Mouse (Mus musculus): ENCODE measurements around the gene Olfr16. TPM values are rescaled to one million over a fixed set of nuclear protein-coding genes. Genes with fewer than 3 reads are reported as not detected.

Gene Olfr16
- not detected in 2 replicates for polyA plus RNA-seq (2016; fragmentation: Nextera tagmentation; extraction: Ambion mirVana)

DNA sequence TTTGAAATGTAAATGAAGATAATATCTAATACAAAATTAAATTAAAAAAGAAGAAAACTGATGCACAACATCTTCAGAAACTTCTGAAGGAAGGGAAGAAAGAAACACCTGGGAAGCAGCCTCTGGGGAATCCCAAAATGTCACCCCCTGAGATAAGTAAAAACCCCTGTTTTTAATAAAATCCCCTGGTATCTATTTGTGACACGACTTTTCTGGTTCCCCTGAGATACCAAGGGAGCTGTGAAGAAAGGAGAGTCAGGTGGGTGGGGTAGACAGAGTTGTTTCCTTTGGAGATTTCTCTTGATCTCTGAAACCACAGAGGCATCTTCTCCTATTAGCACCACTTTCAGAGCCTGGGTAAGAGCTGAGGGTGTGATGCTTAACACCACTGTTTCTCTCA, at the start of gene Olfr16:
Olfr16 (plus strand) TSS at position 250 of the 400 bp plus-strand sequence.
- Histone ChIP-seq H3K4me3 (no peak within 1 kb of the TSS), H3K4me1 (no peaks in the 10 kb centered on the region), H3K27me3 (no peaks in the 10 kb centered on the region), H3K9ac (no peak within 1 kb of the TSS), H3K36me3 (no peaks in the 10 kb centered on the region), H3K4me2 (replicated peaks) (no peak within 1 kb of the TSS), H3K9me3 (replicated peaks) (no peaks in the 10 kb centered on the region), H3K27ac (no peak within 1 kb of the TSS)
- no peak for ATAC-seq (ENCODE audit: low FRiP score)
- 74% methylated on average over 1 of the region's 1 CpGs for WGBS

DNA sequence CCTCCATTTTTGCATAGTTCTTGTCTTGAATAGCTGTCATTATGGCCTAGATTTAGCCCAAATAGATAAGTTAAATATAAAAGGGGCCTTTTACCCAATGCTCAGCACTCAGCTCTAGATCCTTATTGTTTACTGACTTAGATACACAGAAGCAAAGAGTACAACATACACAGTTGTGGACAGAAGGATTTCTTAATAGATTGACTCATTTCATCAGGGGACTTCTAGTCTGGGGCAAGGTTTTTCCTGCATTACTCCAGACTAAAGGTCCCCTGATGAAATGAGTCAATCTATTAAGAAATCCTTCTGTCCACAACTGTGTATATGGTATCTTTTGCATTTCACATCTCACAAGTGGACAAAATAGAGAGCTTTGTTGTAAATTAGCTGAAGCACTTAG, 46.9 kb upstream of the Olfr16 start:
- ATAC-seq (ENCODE audit: low FRiP score) = no peak
- Histone ChIP-seq H3K36me3 (no peaks in the 10 kb centered on the region), H3K4me3 (no peak overlapping the region), H3K27me3 (no peaks in the 10 kb centered on the region), H3K4me2 (replicated peaks) (no peak overlapping the region), H3K9me3 (replicated peaks) (no peaks in the 10 kb centered on the region), H3K27ac (no peak overlapping the region), H3K4me1 (no peaks in the 10 kb centered on the region), H3K9ac (no peak overlapping the region)

- Histone ChIP-seq H3K4me2 (replicated peaks) (no peak overlapping the region), H3K9ac (no peak overlapping the region), H3K9me3 (replicated peaks) (no peaks in the 10 kb centered on the region), H3K27me3 (no peaks in the 10 kb centered on the region), H3K27ac (no peak overlapping the region), H3K36me3 (no peaks in the 10 kb centered on the region), H3K4me1 (no peaks in the 10 kb centered on the region), H3K4me3 (no peak overlapping the region)
- 79% methylated on average over 1 of the region's 1 CpGs for WGBS
- no peak for ATAC-seq (ENCODE audit: low FRiP score)
Measured at GRCm38 (mm10) chr1:172917115-172917514, 33.1 kb upstream of the Olfr16 start.

DNA sequence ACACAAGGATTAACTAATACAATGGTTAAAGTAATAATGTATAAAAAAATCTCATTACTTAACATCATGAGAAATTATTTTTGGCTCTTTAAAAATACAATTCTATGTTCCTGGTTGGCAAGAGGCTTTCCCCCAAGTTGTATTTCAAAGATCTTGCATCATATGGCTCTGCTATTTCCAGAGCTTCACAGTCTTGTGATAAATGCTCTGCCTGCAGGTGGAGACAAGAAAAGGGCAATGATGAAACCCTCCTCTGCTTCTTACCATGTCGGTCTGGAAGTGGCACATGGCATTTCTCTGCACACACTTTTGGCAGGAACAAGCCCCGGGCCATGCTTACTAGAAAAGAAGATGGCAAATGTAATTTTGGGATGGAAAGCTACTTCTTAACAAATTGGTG, 31.8 kb upstream of the Olfr16 start:
- H3K27ac ChIP-seq = no peak overlapping the region
- H3K9ac ChIP-seq = no peak overlapping the region
- ATAC-seq (ENCODE audit: low FRiP score) = no peak
- H3K4me2 ChIP-seq (replicated peaks) = no peak overlapping the region
- H3K27me3 ChIP-seq = no peaks in the 10 kb centered on the region
- H3K4me1 ChIP-seq = no peaks in the 10 kb centered on the region
- no peak overlapping the region for H3K4me3 ChIP-seq
- H3K9me3 ChIP-seq (replicated peaks) = no peaks in the 10 kb centered on the region
- 86% methylated on average over 2 of the region's 2 CpGs for WGBS
- H3K36me3 ChIP-seq = no peaks in the 10 kb centered on the region

- WGBS = 91% methylated on average over 2 of the region's 2 CpGs
- no peaks in the 10 kb centered on the region for H3K4me1 ChIP-seq
- no peaks in the 10 kb centered on the region for H3K27me3 ChIP-seq
- H3K9me3 ChIP-seq (replicated peaks) = no peaks in the 10 kb centered on the region
- H3K4me3 ChIP-seq = no peak overlapping the region
- no peak overlapping the region for H3K27ac ChIP-seq
- ATAC-seq (ENCODE audit: low FRiP score) = no peak
- no peaks in the 10 kb centered on the region for H3K36me3 ChIP-seq
- H3K9ac ChIP-seq = no peak overlapping the region
- no peak overlapping the region for H3K4me2 ChIP-seq (replicated peaks)
Measured at GRCm38 (mm10) chr1:172932197-172932596, 18.0 kb upstream of the Olfr16 start.

DNA sequence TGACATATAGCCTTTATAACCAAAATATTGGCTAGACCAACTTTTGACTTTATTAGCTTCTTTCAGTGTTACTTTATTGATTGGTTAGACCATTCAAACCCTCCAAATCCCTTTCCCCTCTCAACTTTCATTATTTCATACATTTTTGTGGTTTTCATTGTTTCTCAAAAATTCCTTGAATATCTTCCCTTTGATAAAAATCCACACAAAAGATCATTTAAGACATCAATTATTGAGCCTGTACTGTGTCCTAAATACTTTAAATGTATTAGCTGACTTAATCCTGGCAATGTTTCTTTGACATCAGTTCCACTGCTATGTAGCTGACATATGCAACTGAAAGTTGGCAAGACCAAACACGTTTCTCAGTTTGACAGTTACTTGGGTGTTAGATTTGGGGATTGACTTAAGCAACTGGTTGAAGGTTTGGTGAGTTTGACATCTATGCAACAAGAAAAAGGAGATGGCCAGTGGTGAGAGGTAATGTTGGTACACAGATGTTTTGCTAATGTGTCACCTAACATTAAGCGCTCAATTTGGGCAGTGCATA, 1.0 kb downstream of the Olfr16 start:
- H3K36me3 ChIP-seq = no peaks in the 10 kb centered on the region
- no peaks in the 10 kb centered on the region for H3K9me3 ChIP-seq (replicated peaks)
- ATAC-seq (ENCODE audit: low FRiP score) = no peak
- no peak overlapping the region for H3K4me3 ChIP-seq
- H3K9ac ChIP-seq = no peak overlapping the region
- no peaks in the 10 kb centered on the region for H3K27me3 ChIP-seq
- H3K4me2 ChIP-seq (replicated peaks) = no peak overlapping the region
- H3K27ac ChIP-seq = no peak overlapping the region
- WGBS = 86% methylated on average over 2 of the region's 2 CpGs
- H3K4me1 ChIP-seq = no peaks in the 10 kb centered on the region

- Histone ChIP-seq H3K9ac (no peak overlapping the region), H3K27ac (no peak overlapping the region), H3K9me3 (replicated peaks) (no peaks in the 10 kb centered on the region), H3K36me3 (no peaks in the 10 kb centered on the region), H3K4me2 (replicated peaks) (no peak overlapping the region), H3K4me1 (no peaks in the 10 kb centered on the region), H3K4me3 (no peak overlapping the region), H3K27me3 (no peaks in the 10 kb centered on the region)
- WGBS = 64% methylated on average over 4 of the region's 4 CpGs
- ATAC-seq (ENCODE audit: low FRiP score) = no peak
Measured at GRCm38 (mm10) chr1:172955376-172955775, 5.2 kb downstream of the Olfr16 start.

DNA sequence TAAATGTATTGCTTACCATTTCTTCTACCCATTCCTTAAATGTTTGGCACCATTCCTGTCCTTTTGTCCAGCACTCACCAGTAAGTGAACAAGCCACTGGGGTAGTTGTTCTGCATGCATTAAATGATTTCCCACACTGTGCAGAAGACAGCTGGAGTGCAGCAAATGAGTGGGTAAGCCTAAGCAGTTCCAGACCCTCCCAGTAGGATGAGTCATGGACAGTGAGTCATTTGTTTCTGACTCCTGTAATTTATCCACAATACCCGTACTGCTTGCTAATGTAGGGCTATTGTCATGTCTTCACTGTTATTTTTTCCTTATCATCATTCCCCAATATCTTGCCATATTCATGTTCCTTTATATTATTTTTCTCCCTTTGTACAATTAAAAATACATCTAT, 10.2 kb downstream of the Olfr16 start:
- H3K4me2 ChIP-seq (replicated peaks) = no peak overlapping the region
- no peak overlapping the region for H3K27ac ChIP-seq
- no peaks in the 10 kb centered on the region for H3K4me1 ChIP-seq
- no peak for ATAC-seq (ENCODE audit: low FRiP score)
- no peaks in the 10 kb centered on the region for H3K9me3 ChIP-seq (replicated peaks)
- 67% methylated on average over 1 of the region's 1 CpGs for WGBS
- no peaks in the 10 kb centered on the region for H3K36me3 ChIP-seq
- no peak overlapping the region for H3K9ac ChIP-seq
- no peaks in the 10 kb centered on the region for H3K27me3 ChIP-seq
- H3K4me3 ChIP-seq = no peak overlapping the region

DNA sequence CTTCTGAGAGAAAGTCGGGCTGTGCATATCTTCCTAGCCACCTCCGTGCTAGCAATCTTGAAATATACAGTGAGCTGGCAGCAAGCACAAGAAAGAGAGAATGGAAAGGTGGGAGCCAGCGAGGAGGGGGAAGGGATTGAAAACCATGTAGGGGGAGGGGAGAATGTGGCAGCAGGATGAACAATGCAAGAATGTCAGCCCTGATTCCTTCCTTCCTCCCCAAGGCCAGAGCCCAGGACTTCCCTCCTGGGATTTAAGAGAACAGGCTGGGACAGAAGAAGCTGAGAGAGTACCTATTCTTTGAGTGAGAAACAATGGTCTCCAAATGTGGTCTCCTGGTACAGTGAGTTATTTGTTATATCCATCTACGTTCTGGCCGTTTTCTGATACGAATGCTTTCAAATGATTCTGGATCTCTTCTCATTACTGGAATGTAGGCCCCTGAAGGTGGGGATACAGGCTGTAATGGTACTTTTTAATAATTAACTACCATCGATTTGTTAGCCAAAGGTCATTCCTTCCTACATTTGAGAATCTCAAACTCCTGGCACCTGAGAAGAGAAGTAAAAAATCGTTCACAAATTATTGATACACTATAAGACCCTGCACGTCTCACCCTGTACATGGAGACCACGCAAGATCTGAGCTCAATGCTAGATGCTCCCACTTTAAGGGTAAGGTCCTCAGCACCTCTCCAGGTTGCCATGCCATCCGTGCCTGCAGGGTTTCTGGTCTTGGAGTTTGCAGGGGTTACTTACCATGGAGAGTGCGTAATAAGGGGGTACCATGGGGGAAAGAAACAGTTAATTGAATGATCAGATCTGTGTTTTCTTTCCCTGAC, 39.8 kb downstream of the Olfr16 start:
- no peak overlapping the region for H3K4me3 ChIP-seq
- H3K9ac ChIP-seq = no peak overlapping the region
- no peak for ATAC-seq (ENCODE audit: low FRiP score)
- H3K4me2 ChIP-seq (replicated peaks) = no peak overlapping the region
- no peaks in the 10 kb centered on the region for H3K27me3 ChIP-seq
- no peaks in the 10 kb centered on the region for H3K4me1 ChIP-seq
- H3K36me3 ChIP-seq = no peaks in the 10 kb centered on the region
- H3K27ac ChIP-seq = no peak overlapping the region
- no peaks in the 10 kb centered on the region for H3K9me3 ChIP-seq (replicated peaks)
- WGBS = 76% methylated on average over 12 of the region's 12 CpGs

DNA sequence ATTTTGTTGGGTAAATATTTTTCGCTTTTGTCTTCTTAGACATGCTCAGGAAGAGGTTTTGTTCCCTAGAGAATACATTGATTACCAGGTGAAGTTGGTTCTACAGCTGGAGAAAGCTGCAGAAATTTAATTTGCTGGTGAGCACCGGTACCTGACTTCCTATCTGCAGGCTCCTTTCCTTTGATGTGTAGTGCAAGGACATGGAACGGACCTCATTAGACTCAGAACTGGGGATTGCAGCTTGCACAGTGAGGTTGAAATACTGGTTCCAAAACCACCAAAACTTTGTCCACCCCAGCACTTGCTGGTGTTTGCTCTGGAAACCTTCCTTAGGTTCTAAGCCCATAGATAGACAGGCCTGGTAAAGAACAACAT, 40.4 kb downstream of the Olfr16 start:
- Histone ChIP-seq H3K9me3 (replicated peaks) (no peaks in the 10 kb centered on the region), H3K27me3 (no peaks in the 10 kb centered on the region), H3K27ac (no peak overlapping the region), H3K4me2 (replicated peaks) (no peak overlapping the region), H3K36me3 (no peaks in the 10 kb centered on the region), H3K4me1 (no peaks in the 10 kb centered on the region), H3K4me3 (no peak overlapping the region), H3K9ac (no peak overlapping the region)
- 87% methylated on average over 3 of the region's 3 CpGs for WGBS
- ATAC-seq (ENCODE audit: low FRiP score) = no peak

Other genes with a start within 250 kb of the Olfr16 start
- gene Apcs, start 55.4 kb upstream of the Olfr16 start, polyA plus RNA-seq (2016; fragmentation: Nextera tagmentation; extraction: Ambion mirVana) = not detected in 2 replicates
- not detected in 2 replicates for gene Olfr1408, start 187.0 kb downstream of the Olfr16 start, polyA plus RNA-seq (2016; fragmentation: Nextera tagmentation; extraction: Ambion mirVana)
- not detected in 2 replicates for gene Olfr1406, start 240.2 kb downstream of the Olfr16 start, polyA plus RNA-seq (2016; fragmentation: Nextera tagmentation; extraction: Ambion mirVana)
- gene Olfr218, start 247.4 kb downstream of the Olfr16 start, polyA plus RNA-seq (2016; fragmentation: Nextera tagmentation; extraction: Ambion mirVana) = not detected in 2 replicates